Mouse (Mus musculus) thymus, adult 2 months (tissue): Measurements from ENCODE around the gene Cnfn. TPM values are rescaled to one million over a fixed set of nuclear protein-coding genes. Genes with fewer than 3 reads are reported as not detected.
"Not testable (repeated sequence)": the region's sequence is repeated elsewhere in the genome, so short reads cannot be mapped to it uniquely, and the experiment has no call there.

Experiments used
- DNase-seq: peaks from one replicate; pipeline ENCODE4 v3.0.0; 2021
- H3K27ac ChIP-seq: fragments of 200-500 bp; 2 replicates; pipeline ENCODE4 v1.5.1; 2012; ENCODE audit warnings: low read length, control low read depth; ENCODE audit not compliant: control insufficient read depth, insufficient read depth
- H3K27me3 ChIP-seq: fragments of 200-500 bp; 2 replicates; pipeline ENCODE4 v1.6.1; 2012; ENCODE audit warnings: mild to moderate bottlenecking, low read length, moderate library complexity, mixed read lengths; ENCODE audit not compliant: control insufficient read depth, insufficient read depth
- H3K36me3 ChIP-seq: fragments of 200-500 bp; 2 replicates; pipeline ENCODE4 v1.6.1; 2012; ENCODE audit warnings: mild to moderate bottlenecking, low read length, moderate library complexity; ENCODE audit not compliant: control insufficient read depth, insufficient read depth
- H3K4me1 ChIP-seq: fragments of 200-500 bp; replicated peaks from 2 replicates; pipeline ENCODE4 v1.6.1; 2012; ENCODE audit warnings: low read length; ENCODE audit not compliant: control insufficient read depth, insufficient read depth
- H3K4me3 ChIP-seq: fragments of 200-500 bp; 2 replicates; pipeline ENCODE4 v1.5.1; 2012; ENCODE audit warnings: mild to moderate bottlenecking, low read length, control low read depth, moderate library complexity; ENCODE audit not compliant: control insufficient read depth, insufficient read depth
- CTCF ChIP-seq: fragments of 200-500 bp; IDR thresholded peaks from 2 replicates; pipeline ENCODE4 v1.5.1; 2012; ENCODE audit warnings: mild to moderate bottlenecking, control low read depth, low read length, moderate library complexity, borderline replicate concordance; ENCODE audit not compliant: control insufficient read depth, poor library complexity, insufficient read depth; ENCODE audit errors: extremely low read depth
- POLR2A ChIP-seq: fragments of 200-500 bp; IDR thresholded peaks from 2 replicates; pipeline ENCODE4 v1.6.1; 2012; ENCODE audit warnings: mild to moderate bottlenecking, low read length, control low read depth, moderate library complexity; ENCODE audit not compliant: control insufficient read depth, poor library complexity, insufficient read depth; ENCODE audit errors: extremely low read depth
- WGBS: fragments of 180-500 bp; shearing (Covaris S2); methylation state at CpG from one replicate; pipeline ENCODE4 v1.1.7; 2018; 5-methylcytosine and 5-hydroxymethylcytosine counted together
- polyA plus RNA-seq: library from polyadenylated mRNA; depleted of rRNA; stranded (reverse); fragments of >200 nt; gene quantifications from 2 replicates; pipeline ENCODE4 v1.2.3, GENCODE M21; 2012

The Cnfn gene
- polyA plus RNA-seq, 1 experiment, result 20.6 TPM

GRCm38 (mm10) chr7:25406468-25406867 lies 36.9 kb upstream of the Cnfn start:
- 93% methylated on average over 7 of the region's 7 CpGs for WGBS
- Histone ChIP-seq H3K36me3 (no peaks in the 10 kb centered on the region), H3K4me3 (no peak overlapping the region), H3K27me3 (no peaks in the 10 kb centered on the region), H3K4me1 (no peaks in the 10 kb centered on the region), H3K27ac (no peak overlapping the region)
- no peak for DNase-seq
- TF ChIP-seq POLR2A (no peak), CTCF (no peak)

- H3K27ac ChIP-seq, result no peak overlapping the region
- no peaks in the 10 kb centered on the region for H3K27me3 ChIP-seq
- H3K36me3 ChIP-seq, result no peaks in the 10 kb centered on the region
- 0% methylated on average over 2 of the region's 2 CpGs for WGBS
- peak; percentile 56 for DNase-seq
- no peaks in the 10 kb centered on the region for H3K4me1 ChIP-seq
- TF ChIP-seq POLR2A (no peak), CTCF (peak; percentile 67; the same call in 1 of the 2 replicates)
- no peak overlapping the region for H3K4me3 ChIP-seq
Measured at GRCm38 (mm10) chr7:25402671-25403101, 33.2 kb upstream of the Cnfn start.

GRCm38 (mm10) chr7:25401986-25402385 lies 32.5 kb upstream of the Cnfn start:
- Histone ChIP-seq H3K4me3 (no peak overlapping the region), H3K4me1 (no peaks in the 10 kb centered on the region), H3K36me3 (no peaks in the 10 kb centered on the region), H3K27ac (no peak overlapping the region), H3K27me3 (no peaks in the 10 kb centered on the region)
- no peak for TF ChIP-seq CTCF
- TF ChIP-seq POLR2A, result no peak
- WGBS, result 82% methylated on average over 5 of the region's 5 CpGs
- no peak for DNase-seq

- WGBS, result 83% methylated on average over 2 of the region's 2 CpGs
- H3K4me1 ChIP-seq, result peaks cover 2% of the 10 kb centered on the region; the same call in 1 of the 2 replicates
- H3K27ac ChIP-seq, result no peak overlapping the region
- H3K4me3 ChIP-seq, result no peak overlapping the region
- no peak for DNase-seq
- TF ChIP-seq POLR2A (no peak), CTCF (no peak)
- H3K36me3 ChIP-seq, result no peaks in the 10 kb centered on the region
- no peaks in the 10 kb centered on the region for H3K27me3 ChIP-seq
Measured at GRCm38 (mm10) chr7:25401551-25401950, 32.0 kb upstream of the Cnfn start.

GRCm38 (mm10) chr7:25399028-25399427 lies 29.5 kb upstream of the Cnfn start:
- not testable (repeated sequence) for H3K27me3 ChIP-seq, H3K27ac ChIP-seq, H3K4me3 ChIP-seq, DNase-seq, H3K36me3 ChIP-seq
- H3K4me1 ChIP-seq, result peaks cover 14% of the 10 kb centered on the region

GRCm38 (mm10) chr7:25398610-25399009 lies 29.1 kb upstream of the Cnfn start, which contains the start of gene Lipe:
Lipe (minus strand) TSS chr7:25398710.
- no peak for DNase-seq
- Histone ChIP-seq H3K4me1 (peaks cover 14% of the 10 kb centered on the region), H3K27ac (no peak within 1 kb of the TSS), H3K36me3 (no peaks in the 10 kb centered on the region), H3K27me3 (no peaks in the 10 kb centered on the region), H3K4me3 (no peak within 1 kb of the TSS)
- TF ChIP-seq POLR2A, result no peak
- 100% methylated on average over 1 of the region's 1 CpGs for WGBS

GRCm38 (mm10) chr7:25396621-25397020 lies 27.1 kb upstream of the Cnfn start:
- no peak overlapping the region for H3K4me3 ChIP-seq
- WGBS, result 98% methylated on average over 14 of the region's 14 CpGs

More at GRCm38 (mm10) chr7:25396621-25397020, 27.1 kb upstream of the Cnfn start:
- DNase-seq, result no peak
- TF ChIP-seq POLR2A, result no peak
- no peak for TF ChIP-seq CTCF
- Histone ChIP-seq H3K27me3 (no peaks in the 10 kb centered on the region), H3K36me3 (no peaks in the 10 kb centered on the region), H3K4me1 (peaks cover 14% of the 10 kb centered on the region), H3K27ac (peak overlapping the region; percentile 53; the same call in 1 of the 2 replicates)
